Mouse (Mus musculus): ENCODE data around the gene Cds2. TPM values are rescaled to one million over a fixed set of nuclear protein-coding genes. Genes with fewer than 3 reads are reported as not detected.
A peak's percentile ranks its signal among the peaks of the same experiment; 100 is the strongest.

The Cds2 gene
- polyA plus RNA-seq, 1 experiment from 2014 or later, result 19.7 TPM

DNA sequence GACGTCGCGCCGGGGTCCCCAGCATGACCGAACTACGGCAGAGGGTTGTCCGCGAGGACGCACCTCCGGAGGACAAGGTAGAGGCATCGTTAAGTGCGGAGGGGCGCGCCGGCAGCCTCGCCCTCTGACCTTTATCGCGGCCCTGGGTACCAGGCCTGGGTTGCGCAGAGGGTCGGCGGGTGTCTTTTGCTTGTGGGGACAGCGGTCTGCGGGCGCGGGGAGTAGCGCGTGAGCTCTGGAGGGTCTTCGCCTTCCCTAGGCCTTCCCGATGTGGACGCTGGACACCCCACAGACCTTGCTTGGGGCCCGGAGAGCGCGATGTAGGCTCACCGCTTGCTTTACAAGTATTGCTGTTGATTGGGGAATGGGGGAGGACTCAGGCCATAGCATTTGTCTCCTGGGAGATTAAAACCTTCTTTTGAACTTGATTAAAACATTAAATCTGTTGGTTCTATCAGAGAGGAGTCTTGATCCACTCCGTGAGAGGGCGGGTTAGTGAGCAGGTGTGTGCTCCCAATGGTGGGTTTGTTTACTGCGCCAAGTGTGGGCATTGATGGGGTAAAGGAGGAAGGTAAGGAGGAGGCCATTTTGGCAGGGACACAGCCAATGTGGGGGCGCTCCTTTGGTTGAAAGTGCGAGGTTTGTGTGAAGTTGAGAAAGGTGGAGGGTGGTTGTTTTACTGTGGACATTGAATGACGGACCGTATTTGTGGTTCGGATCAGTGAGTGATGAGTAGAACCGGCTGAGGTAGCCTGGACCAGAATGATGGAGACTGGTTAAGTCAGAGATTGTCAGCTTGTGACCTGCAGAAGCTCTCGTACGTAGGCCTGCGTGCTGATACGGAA is 695 bp downstream of the Cds2 start:
- WGBS, result 1% methylated on average over 47 of the region's 47 CpGs
- Histone ChIP-seq H3K9me3 (replicated peaks; ENCODE audit: control insufficient read depth, low read length) (no peaks in the 10 kb centered on the region), H3K4me3 (replicated peaks; ENCODE audit: low read length) (peak overlapping the region; percentile 98), H3K4me1 (ENCODE audit: control insufficient read depth, insufficient read depth, low read length) (peaks cover 15% of the 10 kb centered on the region), H3K27me3 (ENCODE audit: control insufficient read depth, insufficient read depth, low read length) (no peaks in the 10 kb centered on the region), H3K27ac (ENCODE audit: low read length) (peak overlapping the region; percentile 72), H3K9ac (ENCODE audit: low read length) (peak overlapping the region; percentile 92), H3K36me3 (ENCODE audit: control insufficient read depth, insufficient read depth, low read length) (no peaks in the 10 kb centered on the region), H3K4me2 (ENCODE audit: low read depth, low read length) (peak overlapping the region; percentile 77)
- ATAC-seq (ENCODE audit: insufficient read depth, low FRiP score), result no peak; the same call in 1 of the 2 replicates

DNA sequence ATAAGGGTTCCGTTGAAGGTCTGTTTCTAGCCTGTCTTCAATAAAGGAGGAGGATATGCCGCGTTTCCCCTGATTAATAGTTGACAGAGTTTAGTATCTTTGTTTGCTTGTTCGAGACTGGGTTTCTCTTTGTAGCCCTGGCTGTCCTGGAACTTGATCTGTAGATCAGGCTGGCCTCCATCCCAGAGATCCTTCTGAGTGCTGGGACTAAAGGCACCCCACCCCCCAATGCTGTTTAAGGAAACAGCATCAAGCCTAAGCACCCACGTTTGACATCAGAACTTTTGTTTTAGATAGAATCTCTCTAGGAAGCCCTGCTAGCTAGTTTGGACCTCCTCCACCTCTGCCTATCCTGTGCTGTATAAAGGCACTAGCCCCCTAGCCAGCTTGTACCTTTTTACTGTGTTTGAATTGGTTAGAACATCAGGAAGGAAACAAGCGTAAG is 1.3 kb downstream of the Cds2 start:
- 16% methylated on average over 6 of the region's 6 CpGs for WGBS
- peak overlapping the region; percentile 72; the same call in 1 of the 2 replicates for H3K27ac ChIP-seq (ENCODE audit: low read length)
- no peak for ATAC-seq (ENCODE audit: insufficient read depth, low FRiP score)
- peaks cover 15% of the 10 kb centered on the region for H3K4me1 ChIP-seq (ENCODE audit: control insufficient read depth, insufficient read depth, low read length)
- H3K27me3 ChIP-seq (ENCODE audit: control insufficient read depth, insufficient read depth, low read length), result no peaks in the 10 kb centered on the region
- H3K9ac ChIP-seq (ENCODE audit: low read length), result peak overlapping the region; percentile 92
- no peaks in the 10 kb centered on the region for H3K9me3 ChIP-seq (replicated peaks; ENCODE audit: control insufficient read depth, low read length)
- H3K4me2 ChIP-seq (ENCODE audit: low read depth, low read length), result peak overlapping the region; percentile 77
- H3K36me3 ChIP-seq (ENCODE audit: control insufficient read depth, insufficient read depth, low read length), result no peaks in the 10 kb centered on the region
- peak overlapping the region; percentile 98 for H3K4me3 ChIP-seq (replicated peaks; ENCODE audit: low read length)

GRCm38 (mm10) chr2:132265196-132265595 is 2.2 kb downstream of the Cds2 start:
- 78% methylated on average over 9 of the region's 9 CpGs for WGBS
- H3K9ac ChIP-seq (ENCODE audit: low read length), result no peak overlapping the region
- H3K4me2 ChIP-seq (ENCODE audit: low read depth, low read length), result no peak overlapping the region
- no peak for ATAC-seq (ENCODE audit: insufficient read depth, low FRiP score)
- no peaks in the 10 kb centered on the region for H3K9me3 ChIP-seq (replicated peaks; ENCODE audit: control insufficient read depth, low read length)
- H3K4me3 ChIP-seq (replicated peaks; ENCODE audit: low read length), result no peak overlapping the region
- no peaks in the 10 kb centered on the region for H3K36me3 ChIP-seq (ENCODE audit: control insufficient read depth, insufficient read depth, low read length)
- H3K27me3 ChIP-seq (ENCODE audit: control insufficient read depth, insufficient read depth, low read length), result no peaks in the 10 kb centered on the region
- peaks cover 15% of the 10 kb centered on the region for H3K4me1 ChIP-seq (ENCODE audit: control insufficient read depth, insufficient read depth, low read length)
- no peak overlapping the region for H3K27ac ChIP-seq (ENCODE audit: low read length)

DNA sequence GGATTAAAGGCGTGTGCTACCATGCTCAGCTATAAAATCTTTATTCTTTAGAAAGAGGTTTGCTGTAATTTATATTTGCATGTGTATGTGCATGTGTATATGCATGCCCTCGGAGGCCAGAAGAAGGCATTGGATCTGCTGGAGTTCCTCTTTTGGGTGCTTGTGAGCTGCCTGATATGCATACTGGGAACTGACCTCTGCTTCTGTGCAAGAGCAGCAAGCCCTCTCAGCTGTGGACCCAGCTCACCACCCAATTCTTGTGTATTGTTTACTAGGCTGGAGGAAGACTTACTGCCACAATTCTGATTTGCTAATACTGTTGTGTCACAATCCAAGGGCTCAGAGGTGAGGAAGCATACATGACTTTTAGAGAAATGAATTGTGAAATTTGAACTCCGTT is 3.1 kb downstream of the Cds2 start:
- H3K4me3 ChIP-seq (replicated peaks; ENCODE audit: low read length), result no peak overlapping the region
- H3K9ac ChIP-seq (ENCODE audit: low read length), result no peak overlapping the region
- H3K27ac ChIP-seq (ENCODE audit: low read length), result no peak overlapping the region
- no peaks in the 10 kb centered on the region for H3K36me3 ChIP-seq (ENCODE audit: control insufficient read depth, insufficient read depth, low read length)
- no peak for ATAC-seq (ENCODE audit: insufficient read depth, low FRiP score)
- no peaks in the 10 kb centered on the region for H3K27me3 ChIP-seq (ENCODE audit: control insufficient read depth, insufficient read depth, low read length)
- H3K4me1 ChIP-seq (ENCODE audit: control insufficient read depth, insufficient read depth, low read length), result peaks cover 15% of the 10 kb centered on the region
- 88% methylated on average over 3 of the region's 3 CpGs for WGBS
- no peak overlapping the region for H3K4me2 ChIP-seq (ENCODE audit: low read depth, low read length)
- H3K9me3 ChIP-seq (replicated peaks; ENCODE audit: control insufficient read depth, low read length), result no peaks in the 10 kb centered on the region

DNA sequence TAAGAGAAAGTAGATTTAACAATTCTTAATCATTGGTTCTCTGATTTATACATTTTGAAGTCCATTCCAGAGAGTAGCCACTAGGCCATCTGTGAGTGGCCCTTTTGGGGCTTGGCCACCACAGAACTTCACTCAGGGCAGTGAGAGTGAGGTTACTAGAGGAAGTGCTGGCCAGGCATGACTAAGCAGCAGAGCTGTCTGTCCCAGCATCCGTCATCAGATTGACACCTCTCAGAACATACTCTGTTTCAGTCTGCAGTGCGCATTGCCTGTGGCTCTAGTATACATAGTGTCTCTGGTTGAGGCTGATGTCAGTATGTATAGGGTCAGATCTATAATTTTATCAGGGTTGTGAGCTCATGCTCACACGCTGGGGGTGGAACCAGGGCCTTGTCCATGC is 6.3 kb downstream of the Cds2 start:
- Histone ChIP-seq H3K4me1 (ENCODE audit: control insufficient read depth, insufficient read depth, low read length) (peaks cover 13% of the 10 kb centered on the region), H3K9me3 (replicated peaks; ENCODE audit: control insufficient read depth, low read length) (no peaks in the 10 kb centered on the region), H3K4me3 (replicated peaks; ENCODE audit: low read length) (no peak overlapping the region), H3K9ac (ENCODE audit: low read length) (no peak overlapping the region), H3K27me3 (ENCODE audit: control insufficient read depth, insufficient read depth, low read length) (no peaks in the 10 kb centered on the region), H3K36me3 (ENCODE audit: control insufficient read depth, insufficient read depth, low read length) (no peaks in the 10 kb centered on the region), H3K4me2 (ENCODE audit: low read depth, low read length) (no peak overlapping the region), H3K27ac (ENCODE audit: low read length) (no peak overlapping the region)
- 82% methylated on average over 3 of the region's 3 CpGs for WGBS
- no peak for ATAC-seq (ENCODE audit: insufficient read depth, low FRiP score)

DNA sequence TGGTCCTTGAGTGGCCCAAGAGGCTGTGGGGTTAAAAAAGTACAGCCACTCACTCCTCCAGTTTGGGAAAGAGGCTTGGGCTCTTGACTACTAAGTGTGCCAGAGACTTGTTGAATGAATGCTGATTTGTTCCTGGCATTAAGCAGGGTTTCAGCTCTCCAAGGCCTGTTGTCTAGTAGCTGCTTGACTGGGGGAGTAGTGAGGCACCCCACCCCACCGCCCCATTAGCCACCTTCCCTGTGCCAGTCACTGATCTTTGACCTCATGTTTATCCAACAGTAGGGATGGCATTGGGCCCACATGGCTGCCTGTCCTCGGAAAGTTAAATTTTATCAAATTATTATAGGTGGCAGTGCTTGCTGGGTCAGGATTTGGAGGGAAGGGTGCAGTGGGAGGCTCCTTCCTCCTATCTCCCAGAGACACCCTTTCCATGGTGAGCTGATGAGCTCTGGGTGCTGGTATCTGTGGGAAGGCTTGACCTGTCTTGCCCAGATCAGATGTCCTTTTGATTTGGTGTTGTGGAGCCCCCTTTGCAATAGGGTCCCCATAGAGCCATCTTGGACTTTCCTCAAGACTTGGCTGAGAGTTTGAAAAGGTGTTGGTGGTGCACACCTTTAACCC is 7.5 kb downstream of the Cds2 start:
- Histone ChIP-seq H3K27me3 (ENCODE audit: control insufficient read depth, insufficient read depth, low read length) (no peaks in the 10 kb centered on the region), H3K4me1 (ENCODE audit: control insufficient read depth, insufficient read depth, low read length) (0 out of 2 replicates have a peak, but pooled peaks cover 3% of the 10 kb centered on the region), H3K4me3 (replicated peaks; ENCODE audit: low read length) (no peak overlapping the region), H3K9me3 (replicated peaks; ENCODE audit: control insufficient read depth, low read length) (no peaks in the 10 kb centered on the region), H3K27ac (ENCODE audit: low read length) (no peak overlapping the region), H3K36me3 (ENCODE audit: control insufficient read depth, insufficient read depth, low read length) (no peaks in the 10 kb centered on the region), H3K4me2 (ENCODE audit: low read depth, low read length) (no peak overlapping the region), H3K9ac (ENCODE audit: low read length) (no peak overlapping the region)
- ATAC-seq (ENCODE audit: insufficient read depth, low FRiP score), result no peak
- 73% methylated on average over 2 of the region's 2 CpGs for WGBS

GRCm38 (mm10) chr2:132272694-132273389 is 9.9 kb downstream of the Cds2 start:
- WGBS, result 38% methylated on average over 6 of the region's 6 CpGs
- Histone ChIP-seq H3K27ac (ENCODE audit: low read length) (no peak overlapping the region), H3K4me1 (ENCODE audit: control insufficient read depth, insufficient read depth, low read length) (0 out of 2 replicates have a peak, but pooled peaks cover 5% of the 10 kb centered on the region)

DNA sequence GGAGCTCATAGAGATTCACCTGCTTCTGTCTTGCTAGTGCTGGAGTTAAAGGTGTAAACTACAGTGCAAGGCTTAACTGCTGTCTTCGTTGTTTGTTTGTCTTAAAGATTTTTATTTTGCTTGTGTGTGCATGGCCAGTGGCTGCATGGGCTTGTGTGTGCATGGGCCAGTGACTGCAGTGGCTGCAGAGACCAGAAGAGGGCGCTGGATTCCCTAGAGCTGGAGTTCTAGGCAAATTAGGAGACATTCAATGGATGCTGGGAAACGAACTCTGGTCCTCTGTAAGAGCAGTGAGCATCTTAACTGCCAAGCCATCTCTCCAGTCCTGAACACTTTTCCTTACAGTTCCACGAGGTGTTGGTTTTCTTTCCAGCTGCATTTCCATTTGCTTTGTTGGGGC is 12.6 kb downstream of the Cds2 start:
- H3K4me1 ChIP-seq (ENCODE audit: control insufficient read depth, insufficient read depth, low read length), result 0 out of 2 replicates have a peak, but pooled peaks cover 5% of the 10 kb centered on the region
- H3K4me3 ChIP-seq (replicated peaks; ENCODE audit: low read length), result no peak overlapping the region
- H3K27ac ChIP-seq (ENCODE audit: low read length), result no peak overlapping the region
- WGBS, result 77% methylated on average over 4 of the region's 4 CpGs
- H3K9me3 ChIP-seq (replicated peaks; ENCODE audit: control insufficient read depth, low read length), result no peaks in the 10 kb centered on the region
- no peaks in the 10 kb centered on the region for H3K27me3 ChIP-seq (ENCODE audit: control insufficient read depth, insufficient read depth, low read length)
- no peak overlapping the region for H3K9ac ChIP-seq (ENCODE audit: low read length)
- no peaks in the 10 kb centered on the region for H3K36me3 ChIP-seq (ENCODE audit: control insufficient read depth, insufficient read depth, low read length)
- no peak overlapping the region for H3K4me2 ChIP-seq (ENCODE audit: low read depth, low read length)
- no peak for ATAC-seq (ENCODE audit: insufficient read depth, low FRiP score)

More at GRCm38 (mm10) chr2:132272694-132273389, 9.9 kb downstream of the Cds2 start:
- H3K4me2 ChIP-seq (ENCODE audit: low read depth, low read length), result no peak overlapping the region
- H3K36me3 ChIP-seq (ENCODE audit: control insufficient read depth, insufficient read depth, low read length), result no peaks in the 10 kb centered on the region
- H3K4me3 ChIP-seq (replicated peaks; ENCODE audit: low read length), result no peak overlapping the region
- no peak overlapping the region for H3K9ac ChIP-seq (ENCODE audit: low read length)
- ATAC-seq (ENCODE audit: insufficient read depth, low FRiP score), result no peak
- no peaks in the 10 kb centered on the region for H3K9me3 ChIP-seq (replicated peaks; ENCODE audit: control insufficient read depth, low read length)
- H3K27me3 ChIP-seq (ENCODE audit: control insufficient read depth, insufficient read depth, low read length), result no peaks in the 10 kb centered on the region

- no peak for ATAC-seq (ENCODE audit: insufficient read depth, low FRiP score)
- no peak overlapping the region for H3K9ac ChIP-seq (ENCODE audit: low read length)
- no peak overlapping the region for H3K27ac ChIP-seq (ENCODE audit: low read length)
- H3K4me2 ChIP-seq (ENCODE audit: low read depth, low read length), result no peak overlapping the region
- WGBS, result 39% methylated on average over 4 of the region's 4 CpGs
- H3K9me3 ChIP-seq (replicated peaks; ENCODE audit: control insufficient read depth, low read length), result no peaks in the 10 kb centered on the region
- H3K4me3 ChIP-seq (replicated peaks; ENCODE audit: low read length), result no peak overlapping the region
- 0 out of 2 replicates have a peak, but pooled peaks cover 10% of the 10 kb centered on the region for H3K4me1 ChIP-seq (ENCODE audit: control insufficient read depth, insufficient read depth, low read length)
- H3K36me3 ChIP-seq (ENCODE audit: control insufficient read depth, insufficient read depth, low read length), result no peaks in the 10 kb centered on the region
- H3K27me3 ChIP-seq (ENCODE audit: control insufficient read depth, insufficient read depth, low read length), result no peaks in the 10 kb centered on the region
Measured at GRCm38 (mm10) chr2:132276249-132276648, 13.3 kb downstream of the Cds2 start.

Measured in stomach, embryonic 16.5 days (tissue).